Mouse (Mus musculus): ENCODE data around the gene Gm13128.
"Not testable (repeated sequence)": the region's sequence is repeated elsewhere in the genome, so short reads cannot be mapped to it uniquely, and the experiment has no call there.

Gm13128 gene

GRCm38 (mm10) chr4:144329949-144330348 is at the start of gene Gm13128:
TSS of gene Gm13128 (plus strand) at chr4:144330249.
- DNase-seq (ENCODE audit: low read depth, low spot score) = not testable (repeated sequence)

GRCm38 (mm10) chr4:144280388-144280787 is 49.7 kb upstream of the Gm13128 start, which contains the start of gene Pramel5:
TSS of gene Pramel5 (minus strand) at chr4:144280488.
- DNase-seq (ENCODE audit: low read depth, low spot score) = not testable (repeated sequence)

DNA sequence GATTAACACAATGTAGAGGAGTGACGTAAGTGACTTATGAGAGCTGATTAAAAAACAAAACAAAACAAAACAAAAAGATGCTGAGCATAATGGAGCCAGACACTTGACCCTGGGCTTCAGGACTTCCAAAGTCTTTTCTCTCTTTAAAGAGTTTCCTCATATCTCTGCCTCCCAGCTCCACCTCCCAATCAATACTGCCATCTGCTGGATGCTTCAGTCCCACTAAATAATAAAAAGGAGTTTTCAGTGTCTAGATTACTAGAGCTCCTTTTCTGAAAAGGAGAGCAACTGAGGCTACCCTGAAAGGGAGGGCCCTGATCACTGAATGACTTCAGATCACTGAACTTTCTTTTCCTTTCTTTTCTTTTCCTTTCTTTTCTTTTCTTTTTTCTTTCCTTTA is 30.6 kb upstream of the Gm13128 start:
- not testable (repeated sequence) for DNase-seq (ENCODE audit: low read depth, low spot score)

DNA sequence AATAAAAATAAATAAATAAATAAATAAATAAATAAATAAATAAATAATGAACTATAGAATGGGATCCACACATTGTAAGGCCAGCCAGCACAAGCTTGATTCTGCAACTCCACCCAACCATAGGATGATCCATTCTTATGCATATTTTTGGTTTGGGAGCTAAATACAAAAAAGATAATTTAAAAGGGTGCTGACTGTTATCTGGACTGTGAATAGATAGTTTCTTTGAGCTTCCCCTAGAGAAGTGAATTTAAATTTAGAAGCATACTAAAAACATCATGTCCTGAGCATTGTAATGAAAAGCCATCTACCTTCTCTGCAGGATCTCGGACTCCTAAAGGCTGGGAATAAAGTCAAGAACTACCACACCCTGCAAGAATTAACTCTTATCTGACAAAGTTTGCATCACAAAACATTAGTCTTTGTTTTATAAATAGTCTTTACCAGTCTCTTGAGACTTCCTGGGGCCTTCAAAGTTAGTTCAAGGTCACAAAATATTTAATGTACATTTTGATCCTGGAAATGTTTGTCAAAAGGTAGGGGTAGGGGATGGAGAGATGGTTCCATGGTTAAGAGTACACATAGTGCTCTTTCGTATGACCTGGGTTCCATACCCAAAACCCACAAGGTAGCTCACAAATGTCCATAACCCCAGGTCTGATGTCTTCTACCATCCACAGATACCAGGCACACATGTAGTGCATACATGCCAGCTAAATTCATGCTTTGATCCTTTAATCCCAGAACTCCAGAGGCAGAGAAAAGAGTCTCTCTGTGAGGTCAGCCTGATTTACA is 17.2 kb upstream of the Gm13128 start:
- not testable (repeated sequence) for DNase-seq (ENCODE audit: low read depth, low spot score)

DNA sequence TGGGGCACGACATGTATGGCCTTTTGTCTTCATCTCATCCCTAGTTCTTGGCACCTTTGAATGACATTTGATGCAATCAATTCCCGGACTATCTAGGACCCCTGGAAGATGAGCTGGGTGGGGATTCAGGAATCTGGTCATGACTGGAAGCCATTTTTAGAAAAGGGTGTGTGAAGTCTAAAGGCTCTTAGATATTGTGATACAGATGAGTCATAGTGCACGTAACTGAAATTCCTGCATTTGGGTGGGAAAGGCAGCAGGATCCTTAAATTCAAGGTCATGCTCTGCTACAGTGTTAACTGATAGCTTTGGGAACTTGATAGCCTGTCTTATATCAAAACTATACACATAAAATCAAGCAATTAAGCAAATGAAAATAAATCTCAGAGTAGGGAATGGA is 5.8 kb downstream of the Gm13128 start:
- not testable (repeated sequence) for DNase-seq (ENCODE audit: low read depth, low spot score)

GRCm38 (mm10) chr4:144357642-144358041 is 27.6 kb downstream of the Gm13128 start, which contains the start of gene Gm13119:
TSS of gene Gm13119 (plus strand) at chr4:144357942.
- not testable (repeated sequence) for DNase-seq (ENCODE audit: low read depth, low spot score)

DNA sequence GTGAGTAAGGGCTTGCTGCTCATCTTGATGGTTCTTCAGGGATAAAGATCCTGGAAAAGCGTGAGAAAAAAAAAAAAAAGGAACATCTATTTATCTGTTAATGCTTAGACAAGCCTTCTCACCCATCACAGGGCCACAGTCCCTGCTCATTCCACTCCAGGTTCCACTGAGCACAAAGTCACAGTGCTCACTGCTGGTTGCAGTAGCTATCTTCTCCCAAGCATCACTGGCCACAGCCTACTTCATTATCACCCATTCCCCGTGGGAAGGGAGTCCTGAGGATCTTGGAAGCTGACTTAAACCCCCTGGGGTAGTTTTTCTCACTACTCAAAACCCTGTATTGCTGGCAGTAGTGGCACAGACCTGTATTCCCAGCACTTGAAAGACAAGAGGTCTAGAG is 47.9 kb downstream of the Gm13128 start, which contains the start of gene Pramef20:
Gene Pramef20 (minus strand): TSS at position 23 of the 400 bp plus-strand sequence.
- no peak for DNase-seq (ENCODE audit: low read depth, low spot score)
